Mouse (Mus musculus) heart, postnatal 10 days (tissue): ENCODE data around the gene Fstl4. TPM values are rescaled to one million over a fixed set of nuclear protein-coding genes. Genes with fewer than 3 reads are reported as not detected.

ENCODE experiments used
- DNase-seq, 2 experiments: peaks; one replicate each; pipeline ENCODE4 v3.0.0; 2021
- intact Hi-C: fragments of 180-260 bp; cut with DNase I; formaldehyde crosslinking; loops from one replicate; pipeline ENCODE4 v1.15.1; 2025
- total RNA-seq, 2 experiments: library from RNA; stranded (reverse); gene quantifications; 2 replicates each; pipeline ENCODE4 v1.2.3; 2021

Gene Fstl4
- total RNA-seq, 2 experiments from 2014 or later = 7.7 to 8.5 TPM

GRCm38 (mm10) chr11:52765678-52766254, 1.3 kb downstream of the Fstl4 start:
- intact Hi-C loops = loop anchor here (1.0 to 5.0 kb wide), 3 partner anchors 112 to 487 kb away; no protein-coding TSS in a partner anchor
- peak; percentile 60 to 62 for DNase-seq

GRCm38 (mm10) chr11:52767921-52768320, 3.5 kb downstream of the Fstl4 start:
- intact Hi-C loops = loop anchor here (5.0 kb wide), 2 partner anchors 109 to 484 kb away; no protein-coding TSS in a partner anchor
- DNase-seq = no peak

DNA sequence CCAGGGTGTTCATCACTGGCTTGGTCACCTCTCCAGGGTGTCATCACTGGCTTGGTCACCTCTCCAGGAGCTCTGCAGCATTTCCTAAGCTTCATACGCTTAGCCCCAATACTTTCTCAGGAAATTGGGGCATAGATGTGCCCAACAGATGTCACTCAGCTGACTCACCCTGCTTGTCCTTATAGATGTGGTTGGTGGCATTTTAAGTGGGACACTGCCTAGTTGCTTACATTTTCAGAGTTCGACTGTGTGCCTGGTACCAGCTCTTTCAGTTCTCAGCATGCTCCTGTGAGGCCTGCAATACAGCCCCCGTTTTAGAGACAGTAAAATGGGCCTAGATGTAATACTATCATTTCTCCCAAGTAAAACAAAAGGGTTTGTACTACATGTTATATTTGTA, 8.6 kb downstream of the Fstl4 start:
- DNase-seq = no peak
- intact Hi-C loops = no loop called here

GRCm38 (mm10) chr11:52775291-52775690, 10.9 kb downstream of the Fstl4 start:
- DNase-seq = no peak
- intact Hi-C loops = no loop called here

DNA sequence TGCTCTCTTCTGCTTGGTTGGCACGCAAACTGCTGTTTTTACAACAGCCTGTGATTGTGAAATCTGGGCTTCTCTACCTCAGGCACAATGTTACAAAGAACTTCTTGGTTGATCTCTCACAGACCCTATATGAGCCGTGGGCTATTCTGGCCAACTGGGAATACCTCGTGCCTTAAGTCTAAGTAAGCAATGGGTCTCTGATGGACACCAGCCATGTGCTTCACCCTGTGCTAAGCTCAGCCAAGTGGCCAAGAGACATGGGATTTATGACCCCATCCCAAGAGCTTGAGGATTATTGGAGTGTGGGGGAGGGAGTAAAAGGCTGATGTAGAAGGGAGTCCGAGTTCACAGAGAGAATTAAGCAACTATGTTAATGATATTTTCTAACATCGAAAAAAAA, 18.0 kb downstream of the Fstl4 start:
- DNase-seq = no peak
- intact Hi-C loops = no loop called here

GRCm38 (mm10) chr11:52794331-52794730, 29.9 kb downstream of the Fstl4 start:
- DNase-seq = no peak
- intact Hi-C loops = no loop called here

- DNase-seq = peak; percentile 4 to 8
- intact Hi-C loops = no loop called here
Measured at GRCm38 (mm10) chr11:52809542-52809941, 45.1 kb downstream of the Fstl4 start.

DNA sequence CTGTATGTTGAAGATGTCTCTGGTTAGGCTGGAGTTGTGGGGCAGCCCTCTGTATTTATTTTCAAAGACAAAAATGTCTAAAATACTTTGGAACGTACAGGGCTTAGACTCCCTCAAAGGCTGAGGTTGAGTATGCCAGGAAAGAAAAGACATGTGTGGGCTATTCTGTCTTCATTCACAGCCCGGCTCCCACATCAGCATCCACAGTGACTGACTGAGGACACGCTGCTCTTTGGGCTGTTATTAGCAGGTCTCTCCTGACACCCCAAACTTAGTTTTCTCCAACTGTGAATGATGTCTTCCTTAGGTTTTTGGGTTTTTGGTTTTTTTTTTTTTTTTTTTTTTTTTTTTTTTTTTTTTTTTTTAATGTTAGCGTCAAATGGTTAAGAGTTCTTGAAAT, 51.6 kb downstream of the Fstl4 start:
- DNase-seq = no peak
- intact Hi-C loops = no loop called here

DNA sequence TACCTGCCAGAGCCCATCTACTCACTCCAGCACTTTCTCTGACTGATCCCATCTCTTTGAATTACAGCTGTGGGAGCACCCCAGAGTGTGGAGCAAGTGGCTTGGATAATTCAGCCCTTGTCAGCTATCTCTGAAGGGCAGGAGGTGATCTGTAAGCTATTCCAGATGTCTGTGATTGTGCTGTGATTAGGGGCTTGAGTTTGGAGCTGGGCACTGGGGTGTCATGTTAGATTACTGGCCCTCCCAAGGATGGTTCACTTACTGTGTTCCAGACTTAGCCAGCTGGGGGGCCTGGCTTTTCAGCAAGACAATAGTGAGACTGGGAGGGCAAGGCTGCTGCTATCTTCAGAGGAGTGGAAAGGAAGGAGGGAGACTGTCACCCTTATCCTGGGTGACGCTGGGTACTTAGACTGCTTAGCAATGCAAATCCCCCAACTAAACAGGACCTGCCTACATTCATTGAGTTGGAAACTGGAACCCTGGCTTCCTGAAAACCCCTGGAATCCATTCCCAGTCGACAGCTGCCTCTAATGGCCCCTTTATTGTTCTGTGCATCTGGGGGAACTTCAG, 56.0 kb downstream of the Fstl4 start:
- intact Hi-C loops = no loop called here

DNA sequence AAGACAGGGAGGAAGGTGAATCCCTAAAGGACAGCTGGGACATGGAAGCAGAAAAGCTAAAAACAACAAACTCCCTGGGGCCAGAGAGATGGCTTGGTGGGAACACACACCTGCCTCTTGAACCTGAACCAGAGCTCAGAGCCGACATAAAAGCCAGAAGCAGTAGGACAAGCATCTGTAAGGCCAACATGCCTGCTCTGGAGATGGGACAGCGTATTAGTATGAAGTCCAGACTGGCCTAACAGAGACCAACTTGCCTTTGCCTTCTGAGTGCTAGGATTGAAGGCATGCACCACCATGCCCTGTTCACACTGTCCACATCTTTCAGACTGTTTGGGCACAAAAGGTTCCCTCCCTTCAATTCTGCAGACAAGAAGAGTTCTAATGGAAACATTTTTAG, 62.2 kb downstream of the Fstl4 start:
- intact Hi-C loops = no loop called here

More for the DNA sequence above, 56.0 kb downstream of the Fstl4 start:
- no peak for DNase-seq

DNA sequence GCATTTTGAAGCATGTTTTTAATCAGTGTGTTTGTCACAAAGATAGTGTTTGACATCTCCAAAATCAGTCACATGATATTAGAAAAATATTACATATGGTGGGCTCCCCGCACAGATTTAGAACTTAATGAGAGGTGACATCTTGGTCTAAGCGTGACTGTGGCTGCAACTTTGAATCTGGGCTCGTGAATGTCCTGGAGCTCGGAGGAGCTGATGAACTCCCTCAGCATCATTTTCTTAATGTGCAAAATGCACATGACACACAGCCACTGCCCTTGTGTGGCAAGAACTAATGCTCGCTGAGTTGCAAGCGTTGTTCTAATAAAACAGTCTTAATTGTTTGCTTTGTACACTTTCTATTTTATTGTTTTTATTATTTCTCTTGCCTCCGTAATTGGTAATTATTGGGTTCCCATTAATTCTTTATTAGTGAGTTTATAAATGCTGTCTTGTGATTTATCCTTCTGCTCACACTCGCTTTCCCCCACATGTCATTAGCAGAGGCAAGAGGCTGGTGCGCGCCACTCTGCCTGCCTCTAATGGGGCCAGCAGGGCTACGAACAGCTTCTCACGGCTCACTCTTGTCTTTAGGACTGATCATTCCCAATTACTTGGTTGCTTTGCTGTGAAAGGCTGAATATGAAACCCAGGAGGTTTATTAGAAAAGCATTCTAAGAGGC, 67.3 kb downstream of the Fstl4 start:
- no peak for DNase-seq
- intact Hi-C loops = no loop called here

More for the DNA sequence above, 62.2 kb downstream of the Fstl4 start:
- no peak for DNase-seq

- intact Hi-C loops = no loop called here
- no peak for DNase-seq
Measured at GRCm38 (mm10) chr11:52832311-52832675, 67.9 kb downstream of the Fstl4 start.

DNA sequence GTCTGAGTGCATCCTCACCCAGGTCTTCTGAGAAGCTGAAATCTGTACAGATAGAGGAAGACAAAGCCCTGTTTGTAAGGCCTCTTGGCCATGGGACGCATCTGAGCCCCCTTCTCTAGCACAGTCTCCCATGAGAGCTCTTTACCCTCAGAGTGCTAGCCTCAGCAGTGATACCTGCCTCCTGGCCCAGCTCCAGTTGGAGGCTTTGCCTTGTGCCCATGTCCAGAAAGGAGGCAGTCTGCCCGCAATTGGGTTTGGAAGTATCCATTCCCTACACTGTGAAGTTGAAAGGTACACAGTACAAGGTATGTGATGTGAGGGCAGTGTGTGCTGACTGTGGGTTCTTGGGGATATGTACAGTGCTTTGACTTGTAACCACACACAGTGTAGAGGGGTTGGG, 84.3 kb downstream of the Fstl4 start:
- DNase-seq = no peak
- intact Hi-C loops = no loop called here

DNA sequence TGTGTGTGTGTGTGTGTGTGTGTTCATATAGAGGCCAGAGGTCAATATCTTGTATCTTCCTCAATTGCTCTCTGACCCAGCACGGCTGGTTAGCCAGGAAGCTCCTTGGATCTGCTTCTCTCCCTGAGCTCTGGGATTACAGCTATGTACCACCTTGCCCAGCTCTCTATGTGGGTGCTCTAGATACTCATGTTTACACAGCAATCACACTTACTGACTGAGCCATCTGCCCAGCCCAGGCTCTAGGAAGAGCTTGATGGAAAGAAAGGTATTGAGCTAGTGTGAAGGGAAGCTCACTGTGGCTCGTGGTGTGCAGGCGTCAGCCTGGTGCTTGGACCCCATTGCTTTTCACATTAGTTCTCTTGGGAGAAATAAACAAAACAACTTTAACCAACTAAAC, 85.6 kb downstream of the Fstl4 start:
- intact Hi-C loops = no loop called here
- no peak for DNase-seq

DNA sequence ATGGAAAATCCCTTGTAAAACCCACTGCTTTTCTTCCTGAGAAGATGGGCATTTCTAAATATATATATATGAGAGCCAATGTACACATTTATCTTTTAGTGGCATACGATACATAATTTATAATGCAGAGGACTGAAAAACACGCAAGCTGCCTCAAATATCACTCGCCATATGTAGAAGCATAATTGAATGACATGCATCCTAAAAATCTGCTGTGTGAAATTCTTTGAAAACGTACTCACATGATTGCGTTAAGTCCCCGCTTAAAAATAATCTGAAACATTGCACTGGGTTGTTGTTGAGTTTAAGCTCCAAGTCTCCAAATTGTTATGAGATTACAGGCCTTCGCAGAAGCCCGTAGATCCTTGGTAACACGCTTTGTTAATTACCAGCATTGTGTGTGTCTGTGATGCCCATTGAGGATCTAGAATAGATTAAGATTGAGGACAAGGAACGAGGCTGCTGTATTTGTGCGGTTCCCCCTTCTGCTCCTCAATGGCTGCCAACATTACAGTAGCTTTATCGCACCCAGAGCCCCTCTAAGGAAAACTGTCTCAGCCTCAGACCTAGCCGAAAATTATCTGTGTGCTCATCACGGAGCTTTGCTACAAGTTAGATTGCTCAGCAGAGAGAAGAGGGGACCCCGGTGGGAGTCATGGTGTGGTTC, 108.5 kb downstream of the Fstl4 start:
- intact Hi-C loops = no loop called here
- DNase-seq = no peak

GRCm38 (mm10) chr11:52875916-52876765, 111.7 kb downstream of the Fstl4 start:
- peak; percentile 40 to 61 for DNase-seq
- intact Hi-C loops = loop anchor here (5.0 kb wide), 1 partner anchor 109 kb away; no protein-coding TSS in a partner anchor

DNA sequence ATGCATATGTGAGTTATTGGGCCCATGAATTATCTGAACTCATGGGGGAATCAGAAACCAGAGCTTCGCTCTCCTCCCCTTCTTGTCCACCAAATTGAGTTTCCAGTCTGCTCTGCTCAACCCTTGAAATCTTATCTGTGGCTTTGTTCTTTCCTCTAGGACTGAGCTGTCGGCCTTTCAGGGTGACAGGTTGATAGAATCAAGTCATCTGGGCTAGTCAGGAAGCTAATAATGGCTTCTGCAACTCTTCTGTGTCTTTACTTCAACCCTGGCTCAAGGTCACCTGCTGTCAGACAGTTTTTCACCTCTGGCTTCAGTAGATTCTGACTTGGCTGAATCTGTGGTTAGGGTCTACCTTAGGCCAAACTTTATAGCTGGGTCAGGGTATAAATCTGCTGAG, 113.2 kb downstream of the Fstl4 start:
- DNase-seq = peak; percentile 24 to 34
- intact Hi-C loops = loop anchor here (5.0 kb wide), 1 partner anchor 110 kb away; no protein-coding TSS in a partner anchor

GRCm38 (mm10) chr11:52879958-52880357, 115.5 kb downstream of the Fstl4 start:
- DNase-seq = no peak
- intact Hi-C loops = loop anchor here (5.0 to 10.0 kb wide), 2 partner anchors 113 to 445 kb away; no protein-coding TSS in a partner anchor

- DNase-seq = no peak
- intact Hi-C loops = loop anchor here (10.0 kb wide), 1 partner anchor 452 kb away; no protein-coding TSS in a partner anchor
Measured at GRCm38 (mm10) chr11:52886559-52887303, 122.3 kb downstream of the Fstl4 start.

DNA sequence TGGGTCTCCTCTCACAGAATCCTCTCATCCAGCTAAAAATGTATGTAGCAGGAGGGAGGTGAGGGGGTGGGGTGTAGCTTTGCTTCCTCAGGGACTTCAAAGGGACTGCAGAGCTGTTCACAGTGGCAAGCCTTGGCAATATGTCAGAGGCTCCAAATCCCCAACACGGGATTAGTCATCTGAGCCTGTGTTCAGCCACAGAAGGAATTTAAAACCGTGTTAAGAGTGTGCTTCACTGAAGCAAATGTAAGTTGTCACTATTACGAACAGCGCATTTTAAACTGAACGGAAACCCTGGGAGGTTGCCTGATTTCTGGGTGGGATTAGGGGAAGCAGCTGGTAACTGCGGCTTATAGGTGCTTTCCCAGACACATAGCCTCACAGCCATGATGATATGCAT, 123.7 kb downstream of the Fstl4 start:
- intact Hi-C loops = loop anchor here (10.0 kb wide), 1 partner anchor 453 kb away; no protein-coding TSS in a partner anchor
- no peak for DNase-seq
